Mouse (Mus musculus): ENCODE results near the gene Igflr1.

Gene Igflr1

DNA sequence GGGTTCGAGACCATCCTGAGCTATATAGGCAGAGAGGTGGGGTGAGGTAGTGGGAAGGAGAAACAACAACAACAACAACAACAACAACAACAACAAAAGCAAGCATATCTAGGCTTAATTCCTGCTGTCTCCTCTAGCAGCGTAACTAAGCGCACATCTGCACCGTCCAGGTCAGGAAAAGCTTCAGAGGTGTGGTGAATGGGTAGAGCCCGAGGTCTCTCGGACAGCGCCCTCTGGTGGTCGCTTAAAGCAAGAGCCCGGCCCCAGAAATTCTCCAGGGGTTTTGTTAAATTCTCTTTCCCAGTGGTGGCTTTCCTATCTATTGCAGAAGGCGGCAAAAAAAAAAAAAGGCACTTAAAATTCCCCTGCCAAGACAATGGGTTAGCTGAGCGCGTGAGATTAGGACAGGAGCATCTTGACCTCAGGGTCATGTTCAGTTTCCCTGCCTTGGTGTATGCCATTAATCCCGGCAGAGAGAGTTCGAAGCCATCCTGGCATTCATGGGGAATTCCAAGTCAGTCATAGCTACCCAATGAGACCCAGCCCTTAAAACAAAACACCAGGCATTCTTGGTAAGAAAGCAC lies 48.4 kb downstream of the Igflr1 start:
- in situ Hi-C loops (cut with MboI, MseI): no loop called here

DNA sequence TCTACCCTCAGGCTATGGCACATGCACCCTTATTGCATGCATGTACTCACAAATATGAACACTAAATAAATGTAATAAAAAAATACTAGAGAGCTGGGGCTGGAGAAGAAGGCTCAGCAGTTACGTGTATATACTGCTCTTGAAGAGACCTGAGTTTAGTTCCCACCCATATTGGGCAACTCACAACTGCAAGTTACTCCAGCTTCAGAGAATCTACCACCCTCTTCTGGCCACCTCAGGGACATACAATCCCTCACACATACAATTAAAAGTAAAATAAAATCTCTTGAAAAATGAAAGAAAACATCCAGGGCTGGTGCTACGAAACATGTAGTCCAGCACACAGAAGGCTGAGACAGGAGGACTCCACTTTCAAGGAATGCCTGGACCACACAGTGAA lies 49.2 kb downstream of the Igflr1 start:
- in situ Hi-C loops (cut with MboI, MseI): no loop called here

DNA sequence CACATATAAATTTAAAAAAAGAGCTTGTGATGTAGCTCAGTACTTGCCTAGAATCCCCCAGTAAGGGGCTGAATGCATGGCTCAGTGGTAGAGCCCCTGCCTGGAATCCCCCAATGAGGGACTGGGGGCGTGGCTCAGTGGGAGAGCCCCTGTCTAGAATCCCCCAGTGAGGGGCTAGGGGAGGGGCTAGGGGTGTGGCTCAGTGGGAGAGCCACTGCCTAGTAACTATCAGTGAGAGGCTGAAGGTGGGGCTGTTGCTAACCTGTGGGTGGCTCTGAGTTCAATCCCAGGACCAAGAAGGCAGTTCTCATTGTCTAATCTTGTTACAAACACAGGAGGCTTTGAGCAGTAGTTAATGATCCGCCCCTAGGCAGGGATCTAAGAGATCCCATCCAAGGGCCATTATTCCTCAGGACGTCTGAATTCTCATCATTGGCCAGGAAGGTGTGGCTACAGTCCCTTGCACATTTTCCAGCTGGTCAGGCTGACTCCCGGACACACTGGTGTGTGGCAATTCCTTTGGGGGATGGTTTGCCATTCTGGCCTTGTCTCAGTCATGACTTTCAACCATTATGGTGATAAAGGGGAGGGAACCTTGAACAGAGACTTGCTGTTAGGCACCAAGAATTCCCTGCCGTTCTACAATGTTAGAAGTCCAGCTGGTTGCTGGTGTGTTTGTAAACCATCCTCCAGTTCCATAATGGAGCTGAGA lies 50.0 kb downstream of the Igflr1 start:
- in situ Hi-C loops (cut with MboI, MseI): no loop called here

All from T-helper 1 cell (primary cell).